Mouse (Mus musculus): ENCODE measurements around the gene Shank2.

The Shank2 gene

GRCm38 (mm10) chr7:144234783-144235182 is 233.1 kb downstream of the Shank2 start:
- DNase-seq, result no peak

GRCm38 (mm10) chr7:144235523-144235922 is 233.8 kb downstream of the Shank2 start:
- DNase-seq, result no peak

- DNase-seq, result no peak
Observed at GRCm38 (mm10) chr7:144236802-144237201, 235.1 kb downstream of the Shank2 start.

- DNase-seq, result no peak
Observed at GRCm38 (mm10) chr7:144238409-144238808, 236.7 kb downstream of the Shank2 start.

- no peak for DNase-seq
Observed at GRCm38 (mm10) chr7:144238992-144239391, 237.3 kb downstream of the Shank2 start.

GRCm38 (mm10) chr7:144239571-144240370 is 238.0 kb downstream of the Shank2 start:
- no peak for DNase-seq

- DNase-seq, result no peak
Observed at GRCm38 (mm10) chr7:144240736-144241343, 239.1 kb downstream of the Shank2 start.

- no peak for DNase-seq
Observed at GRCm38 (mm10) chr7:144244203-144244602, 242.5 kb downstream of the Shank2 start.

- no peak for DNase-seq
Observed at GRCm38 (mm10) chr7:144246271-144246670, 244.5 kb downstream of the Shank2 start.

GRCm38 (mm10) chr7:144248686-144249422 is 247.1 kb downstream of the Shank2 start:
- no peak for DNase-seq

GRCm38 (mm10) chr7:144250791-144251190 is 249.1 kb downstream of the Shank2 start:
- DNase-seq, result no peak

GRCm38 (mm10) chr7:144251250-144251649 is 249.5 kb downstream of the Shank2 start:
- DNase-seq, result no peak

- DNase-seq, result no peak
Observed at GRCm38 (mm10) chr7:144254674-144255246, 253.0 kb downstream of the Shank2 start.

GRCm38 (mm10) chr7:144257821-144258220 is 256.1 kb downstream of the Shank2 start:
- DNase-seq, result no peak

- no peak for DNase-seq
Observed at GRCm38 (mm10) chr7:144258332-144258731, 256.6 kb downstream of the Shank2 start.

- DNase-seq, result no peak
Observed at GRCm38 (mm10) chr7:144262666-144263065, 260.9 kb downstream of the Shank2 start.

GRCm38 (mm10) chr7:144266745-144267144 is 265.0 kb downstream of the Shank2 start:
- DNase-seq, result no peak

- DNase-seq, result no peak
Observed at GRCm38 (mm10) chr7:144268329-144268728, 266.6 kb downstream of the Shank2 start.

- no peak for DNase-seq
Observed at GRCm38 (mm10) chr7:144268778-144269177, 267.1 kb downstream of the Shank2 start.

GRCm38 (mm10) chr7:144271074-144271473 is 269.3 kb downstream of the Shank2 start:
- DNase-seq, result peak; percentile 73

- peak; percentile 33 for DNase-seq
Observed at GRCm38 (mm10) chr7:144278703-144279102, 277.0 kb downstream of the Shank2 start.

GRCm38 (mm10) chr7:144283701-144284100 is 282.0 kb downstream of the Shank2 start:
- DNase-seq, result no peak
